Mouse (Mus musculus): ENCODE results near the gene Odf4. TPM values are rescaled to one million over a fixed set of nuclear protein-coding genes. Genes with fewer than 3 reads are reported as not detected.
A peak's percentile ranks its signal among the peaks of the same experiment; 100 is the strongest.

The Odf4 gene
- polyA plus RNA-seq, 1 experiment from 2014 or later: not detected

DNA sequence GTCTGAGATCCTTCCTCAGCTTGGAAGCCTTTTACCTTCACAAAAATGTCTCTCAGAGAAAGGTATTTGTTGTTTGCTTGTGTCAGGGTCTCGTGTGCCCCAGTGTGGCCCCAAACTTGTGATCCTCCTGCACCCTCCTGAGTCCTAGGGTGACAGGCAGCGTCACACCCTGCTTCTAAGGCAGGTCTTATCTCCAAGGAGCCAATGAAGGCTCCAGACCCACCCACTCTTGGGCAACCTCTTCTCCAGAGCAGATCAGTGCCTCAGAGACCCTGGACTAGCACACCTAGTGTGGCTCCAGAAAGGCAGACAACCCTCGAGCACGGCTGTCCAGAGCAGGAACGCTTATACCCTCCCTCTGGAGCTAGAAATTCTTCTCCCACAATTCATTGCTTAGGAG lies 42.5 kb downstream of the Odf4 start:
- peak overlapping the region; percentile 43; the same call in 1 of the 2 replicates for H3K9ac ChIP-seq (ENCODE audit: low read depth, low read length)
- WGBS: 51% methylated on average over 5 of the region's 5 CpGs
- H3K4me3 ChIP-seq (ENCODE audit: low read depth, low read length): no peak overlapping the region

DNA sequence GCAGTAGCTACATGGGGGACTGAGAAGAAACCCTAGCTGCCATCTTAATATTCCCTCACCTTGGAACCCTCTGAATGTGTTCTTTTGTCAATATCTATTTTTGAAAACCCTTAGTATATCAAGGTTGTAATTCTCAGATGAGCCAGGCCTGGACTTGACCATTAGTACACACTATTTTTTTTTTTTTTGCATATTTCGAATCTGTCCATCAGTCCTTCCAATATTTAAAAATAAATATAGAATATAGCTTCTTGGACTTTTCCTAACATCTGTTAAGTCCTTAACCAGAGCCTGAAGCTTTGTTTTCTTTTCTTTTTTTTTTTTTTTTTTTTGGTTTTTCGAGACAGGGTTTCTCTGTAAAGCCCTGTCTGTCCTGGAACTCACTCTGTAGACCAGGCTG lies 43.0 kb downstream of the Odf4 start:
- peaks cover 12% of the 10 kb centered on the region for H3K4me1 ChIP-seq (replicated peaks; ENCODE audit: control insufficient read depth, insufficient read depth, low read length)
- ATAC-seq (replicated peaks; ENCODE audit: low FRiP score): no peak
- DNase-seq (ENCODE audit: low spot score): no peak
- no peak overlapping the region for H3K27ac ChIP-seq (ENCODE audit: low read depth, low read length)
- no peaks in the 10 kb centered on the region for H3K9me3 ChIP-seq (ENCODE audit: control insufficient read depth, low read length)
- 75% methylated on average over 2 of the region's 2 CpGs for WGBS
- peak overlapping the region; percentile 43; the same call in 1 of the 2 replicates for H3K9ac ChIP-seq (ENCODE audit: low read depth, low read length)
- no peaks in the 10 kb centered on the region for H3K27me3 ChIP-seq (replicated peaks; ENCODE audit: control insufficient read depth, insufficient read depth, low read length)
- peak overlapping the region; percentile 54; the same call in 1 of the 2 replicates for H3K4me2 ChIP-seq
- H3K36me3 ChIP-seq (ENCODE audit: control insufficient read depth, insufficient read depth, low read length): no peaks in the 10 kb centered on the region
- no peak overlapping the region for H3K4me3 ChIP-seq (ENCODE audit: low read depth, low read length)

More for the DNA sequence above, 42.5 kb downstream of the Odf4 start:
- H3K9me3 ChIP-seq (ENCODE audit: control insufficient read depth, low read length): no peaks in the 10 kb centered on the region
- DNase-seq (ENCODE audit: low spot score) (no peak), ATAC-seq (replicated peaks; ENCODE audit: low FRiP score) (peak; percentile 96)
- H3K27ac ChIP-seq (ENCODE audit: low read depth, low read length): no peak overlapping the region; the same call in 1 of the 2 replicates
- no peaks in the 10 kb centered on the region for H3K27me3 ChIP-seq (replicated peaks; ENCODE audit: control insufficient read depth, insufficient read depth, low read length)
- peaks cover 12% of the 10 kb centered on the region for H3K4me1 ChIP-seq (replicated peaks; ENCODE audit: control insufficient read depth, insufficient read depth, low read length)
- H3K36me3 ChIP-seq (ENCODE audit: control insufficient read depth, insufficient read depth, low read length): no peaks in the 10 kb centered on the region
- H3K4me2 ChIP-seq: peak overlapping the region; percentile 54

DNA sequence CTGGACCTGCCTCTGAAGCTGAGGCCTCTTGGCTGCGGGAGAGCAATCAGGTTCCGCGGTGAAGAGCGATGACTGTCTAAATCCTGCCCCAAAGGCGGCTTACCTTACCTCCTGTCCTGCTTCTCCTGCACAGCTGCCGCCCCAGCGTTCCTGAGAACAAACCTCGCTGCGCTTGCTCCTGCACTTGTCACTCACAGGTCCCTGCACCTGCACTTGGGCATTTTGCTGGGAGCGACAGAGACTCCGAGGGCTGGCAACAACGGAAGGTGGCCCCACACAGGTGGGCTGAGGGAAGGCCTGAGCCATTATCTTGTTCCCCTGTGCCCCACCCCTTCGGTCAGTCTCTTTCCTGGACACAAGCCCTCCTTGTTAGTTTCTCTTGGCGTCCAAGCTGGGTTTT lies 44.8 kb downstream of the Odf4 start:
- Histone ChIP-seq H3K4me3 (ENCODE audit: low read depth, low read length) (no peak overlapping the region), H3K9me3 (ENCODE audit: control insufficient read depth, low read length) (no peaks in the 10 kb centered on the region), H3K4me2 (no peak overlapping the region), H3K36me3 (ENCODE audit: control insufficient read depth, insufficient read depth, low read length) (no peaks in the 10 kb centered on the region), H3K4me1 (replicated peaks; ENCODE audit: control insufficient read depth, insufficient read depth, low read length) (peaks cover 12% of the 10 kb centered on the region), H3K27me3 (replicated peaks; ENCODE audit: control insufficient read depth, insufficient read depth, low read length) (no peaks in the 10 kb centered on the region), H3K27ac (ENCODE audit: low read depth, low read length) (no peak overlapping the region), H3K9ac (ENCODE audit: low read depth, low read length) (no peak overlapping the region)
- 31% methylated on average over 14 of the region's 14 CpGs for WGBS
- no peak for DNase-seq (ENCODE audit: low spot score)
- ATAC-seq (replicated peaks; ENCODE audit: low FRiP score): no peak

DNA sequence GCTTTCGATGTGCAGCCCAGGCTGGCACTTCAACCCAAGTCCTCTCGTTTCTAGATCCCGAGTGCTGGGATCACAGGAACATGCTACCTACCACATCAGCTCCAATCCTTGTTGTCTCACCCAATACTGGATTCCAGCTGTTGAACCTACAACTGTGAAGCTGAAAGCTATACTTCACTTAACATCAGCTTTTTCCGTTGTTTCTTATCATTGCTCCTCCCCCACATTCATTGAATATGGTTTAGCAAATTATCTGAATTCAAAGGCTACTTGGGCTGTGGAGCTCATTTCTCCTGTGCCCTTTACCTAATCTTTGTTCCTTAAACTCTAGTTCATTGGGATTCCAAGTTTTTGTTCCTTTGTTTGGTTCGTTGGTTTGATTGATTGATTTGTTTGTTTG lies 48.1 kb downstream of the Odf4 start:
- no peak overlapping the region for H3K9ac ChIP-seq (ENCODE audit: low read depth, low read length)
- no peak overlapping the region for H3K4me2 ChIP-seq
- DNase-seq (ENCODE audit: low spot score): no peak
- WGBS: 77% methylated on average over 5 of the region's 5 CpGs
- 0 out of 2 replicates have a peak, but pooled peaks cover 2% of the 10 kb centered on the region for H3K4me1 ChIP-seq (replicated peaks; ENCODE audit: control insufficient read depth, insufficient read depth, low read length)
- ATAC-seq (replicated peaks; ENCODE audit: low FRiP score): no peak
- H3K27ac ChIP-seq (ENCODE audit: low read depth, low read length): no peak overlapping the region
- no peak overlapping the region for H3K4me3 ChIP-seq (ENCODE audit: low read depth, low read length)
- no peaks in the 10 kb centered on the region for H3K36me3 ChIP-seq (ENCODE audit: control insufficient read depth, insufficient read depth, low read length)
- no peaks in the 10 kb centered on the region for H3K27me3 ChIP-seq (replicated peaks; ENCODE audit: control insufficient read depth, insufficient read depth, low read length)
- H3K9me3 ChIP-seq (ENCODE audit: control insufficient read depth, low read length): no peaks in the 10 kb centered on the region

DNA sequence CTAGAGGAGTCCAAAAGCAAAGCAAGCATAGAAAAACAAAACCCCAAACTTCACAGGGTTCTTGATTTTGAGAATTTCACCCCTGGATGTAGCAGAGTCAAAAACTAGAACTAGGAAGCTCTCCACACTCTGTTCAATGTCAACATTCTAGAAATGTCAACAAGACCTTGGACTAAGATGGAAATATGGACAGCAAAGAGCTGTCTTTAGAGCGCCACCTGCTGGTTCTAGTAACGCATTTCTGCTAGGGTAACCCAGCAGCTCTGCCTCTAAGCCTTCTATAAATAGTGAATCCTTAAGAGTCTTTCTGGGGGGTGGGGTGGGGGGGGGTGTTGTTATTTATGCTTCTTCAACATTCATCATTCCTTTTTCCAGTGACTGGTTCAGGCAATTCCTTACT lies 52.0 kb downstream of the Odf4 start:
- H3K4me2 ChIP-seq: no peak overlapping the region
- 0 out of 2 replicates have a peak, but pooled peaks have one; percentile 43 for ATAC-seq (replicated peaks; ENCODE audit: low FRiP score)
- H3K4me1 ChIP-seq (replicated peaks; ENCODE audit: control insufficient read depth, insufficient read depth, low read length): 0 out of 2 replicates have a peak, but pooled peaks cover 3% of the 10 kb centered on the region
- H3K9ac ChIP-seq (ENCODE audit: low read depth, low read length): no peak overlapping the region
- DNase-seq (ENCODE audit: low spot score): no peak
- no peak overlapping the region for H3K4me3 ChIP-seq (ENCODE audit: low read depth, low read length)
- no peaks in the 10 kb centered on the region for H3K27me3 ChIP-seq (replicated peaks; ENCODE audit: control insufficient read depth, insufficient read depth, low read length)
- WGBS: 0% methylated on average over 2 of the region's 2 CpGs
- H3K27ac ChIP-seq (ENCODE audit: low read depth, low read length): no peak overlapping the region
- H3K36me3 ChIP-seq (ENCODE audit: control insufficient read depth, insufficient read depth, low read length): no peaks in the 10 kb centered on the region
- no peaks in the 10 kb centered on the region for H3K9me3 ChIP-seq (ENCODE audit: control insufficient read depth, low read length)

Other genes starting within 250 kb of the Odf4 start
- 70.3 and 76.5 TPM in 2 replicates for gene Myh10, start 235.5 kb downstream of the Odf4 start, polyA plus RNA-seq (2014; fragmentation: Nextera tagmentation; extraction: Ambion mirVana)
- gene Ndel1, start 55.2 kb downstream of the Odf4 start, polyA plus RNA-seq (2014; fragmentation: Nextera tagmentation; extraction: Ambion mirVana): 47.8 and 53.9 TPM in 2 replicates
- gene Rnf222, start 38.5 kb downstream of the Odf4 start, polyA plus RNA-seq (2014; fragmentation: Nextera tagmentation; extraction: Ambion mirVana): 0.10 and 0.16 TPM in 2 replicates
- 1,252 and 1,388 TPM in 2 replicates for gene Rpl26, start 25.5 kb downstream of the Odf4 start, polyA plus RNA-seq (2014; fragmentation: Nextera tagmentation; extraction: Ambion mirVana)
- 5.8 and 6.8 TPM in 2 replicates for gene Arhgef15, start 30.4 kb upstream of the Odf4 start, polyA plus RNA-seq (2014; fragmentation: Nextera tagmentation; extraction: Ambion mirVana)
- gene Slc25a35, start 41.0 kb upstream of the Odf4 start, polyA plus RNA-seq (2014; fragmentation: Nextera tagmentation; extraction: Ambion mirVana): 1.4 and 1.7 TPM in 2 replicates
- 94.4 and 97.5 TPM in 2 replicates for gene Rangrf, start 48.1 kb upstream of the Odf4 start, polyA plus RNA-seq (2014; fragmentation: Nextera tagmentation; extraction: Ambion mirVana)
- 60.2 and 64.9 TPM in 2 replicates for gene Pfas, start 81.4 kb upstream of the Odf4 start, polyA plus RNA-seq (2014; fragmentation: Nextera tagmentation; extraction: Ambion mirVana)
- gene Ctc1, start 88.8 kb upstream of the Odf4 start, polyA plus RNA-seq (2014; fragmentation: Nextera tagmentation; extraction: Ambion mirVana): 57.5 and 60.5 TPM in 2 replicates
- 168 and 170 TPM in 2 replicates for gene Aurkb, start 118.6 kb upstream of the Odf4 start, polyA plus RNA-seq (2014; fragmentation: Nextera tagmentation; extraction: Ambion mirVana)
- 5.9 and 6.6 TPM in 2 replicates for gene Borcs6, start 132.6 kb upstream of the Odf4 start, polyA plus RNA-seq (2014; fragmentation: Nextera tagmentation; extraction: Ambion mirVana)
- 39.1 and 43.5 TPM in 2 replicates for gene Tmem107, start 143.7 kb upstream of the Odf4 start, polyA plus RNA-seq (2014; fragmentation: Nextera tagmentation; extraction: Ambion mirVana)
- 47.2 and 56.0 TPM in 2 replicates for gene Vamp2, start 161.4 kb upstream of the Odf4 start, polyA plus RNA-seq (2014; fragmentation: Nextera tagmentation; extraction: Ambion mirVana)
- gene Per1, start 168.1 kb upstream of the Odf4 start, polyA plus RNA-seq (2014; fragmentation: Nextera tagmentation; extraction: Ambion mirVana): 6.2 and 6.6 TPM in 2 replicates
- gene Hes7, start 193.3 kb upstream of the Odf4 start, polyA plus RNA-seq (2014; fragmentation: Nextera tagmentation; extraction: Ambion mirVana): 0.55 and 0.59 TPM in 2 replicates
- 0.10 and 0.22 TPM in 2 replicates for gene 9130213A22Rik, start 195.5 kb upstream of the Odf4 start, polyA plus RNA-seq (2014; fragmentation: Nextera tagmentation; extraction: Ambion mirVana)
- 0.48 TPM in 1 of 2 replicates, not detected in the other for gene Aloxe3, start 198.8 kb upstream of the Odf4 start, polyA plus RNA-seq (2014; fragmentation: Nextera tagmentation; extraction: Ambion mirVana)
- not detected in 2 replicates for gene Alox12b, start 229.9 kb upstream of the Odf4 start, polyA plus RNA-seq (2014; fragmentation: Nextera tagmentation; extraction: Ambion mirVana)